Mouse (Mus musculus) brain, embryonic 14.5 days (tissue): ENCODE results near the gene Aco2.

Experiments
- CTCF ChIP-seq: fragments of 200-500 bp; IDR thresholded peaks from 2 replicates; pipeline ENCODE4 v1.5.1; 2012; ENCODE audit warnings: inconsistent platforms, mild to moderate bottlenecking, moderate library complexity, borderline replicate concordance; ENCODE audit not compliant: insufficient read depth, insufficient read length; ENCODE audit errors: extremely low read depth
- POLR2A ChIP-seq: fragments of 200-500 bp; IDR thresholded peaks from 2 replicates; pipeline ENCODE4 v1.6.1; 2012; ENCODE audit warnings: mild to moderate bottlenecking, inconsistent platforms, borderline replicate concordance; ENCODE audit not compliant: poor library complexity, insufficient read depth, insufficient read length, severe bottlenecking; ENCODE audit errors: extremely low read depth

DNA sequence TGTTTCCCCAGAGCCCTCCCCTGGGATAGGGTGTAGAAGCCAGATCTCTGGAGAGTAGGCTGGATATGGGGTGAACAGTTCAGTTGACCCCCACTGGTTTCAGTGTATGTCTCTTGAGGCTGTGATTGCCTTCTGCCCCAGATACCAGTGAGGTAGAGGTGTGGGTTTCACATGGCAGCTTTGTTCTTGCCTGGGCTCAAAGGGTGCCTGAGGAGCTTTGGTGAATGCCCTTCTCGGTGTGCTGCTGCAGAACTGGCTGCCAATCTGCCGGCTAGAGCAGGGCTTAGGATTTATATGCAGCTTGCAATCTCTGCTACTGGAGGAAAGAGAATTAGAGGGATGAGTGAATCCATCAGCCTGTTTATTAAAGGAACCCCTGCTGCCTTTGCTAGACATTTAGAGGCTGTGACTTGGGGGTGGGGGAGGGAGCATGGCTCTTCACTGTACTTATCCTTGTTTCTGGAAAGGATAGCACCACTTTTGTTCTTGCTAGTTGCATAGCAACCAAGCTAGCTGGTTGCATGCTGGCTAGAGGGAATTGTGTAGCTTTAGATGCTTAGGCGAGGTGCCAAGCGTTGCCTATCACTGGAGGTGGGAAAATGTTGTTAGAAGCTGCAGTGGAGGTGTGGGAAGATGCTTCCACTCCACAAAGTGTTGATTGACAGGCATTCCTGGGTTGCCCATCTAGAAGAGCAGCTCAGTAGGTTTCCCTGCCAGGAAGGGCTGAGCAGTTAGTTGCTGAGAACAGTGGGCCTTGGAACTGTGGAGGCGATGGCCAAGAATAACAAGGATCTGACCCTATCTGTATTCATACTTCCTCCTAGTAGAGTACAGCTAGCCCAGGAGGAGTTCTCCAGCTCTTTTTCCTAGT is 7.7 kb downstream of the Aco2 start:
- TF ChIP-seq CTCF = no peak
- TF ChIP-seq POLR2A = no peak
